Mouse (Mus musculus) spleen, adult 2 months (tissue): ENCODE results near the gene Sphk1. TPM values are rescaled to one million over a fixed set of nuclear protein-coding genes. Genes with fewer than 3 reads are reported as not detected.
"Not testable (repeated sequence)": the region's sequence is repeated elsewhere in the genome, so short reads cannot be mapped to it uniquely, and the experiment has no call there.

Source experiments
- DNase-seq, 2 experiments: peaks; one replicate each; pipeline versions ENCODE4 v3.0.0 to v3.0.0-alpha.2; 2012 to 2021; ENCODE audit warnings: low spot score in 2 of 2, low read depth in 1 of 2
- H3K27ac ChIP-seq: fragments of 200-500 bp; 2 replicates; pipeline ENCODE4 v1.5.1; 2012; ENCODE audit warnings: low read length, inconsistent platforms; ENCODE audit not compliant: insufficient read depth
- H3K27me3 ChIP-seq: fragments of 200-500 bp; 2 replicates; pipeline ENCODE4 v1.6.1; 2012; ENCODE audit warnings: mild to moderate bottlenecking, moderate library complexity, low read length, inconsistent platforms; ENCODE audit not compliant: control insufficient read depth, insufficient read depth
- H3K36me3 ChIP-seq: fragments of 200-500 bp; 2 replicates; pipeline ENCODE4 v1.6.1; 2012; ENCODE audit warnings: mild to moderate bottlenecking, low read length, inconsistent platforms; ENCODE audit not compliant: control insufficient read depth, insufficient read depth
- H3K4me1 ChIP-seq: fragments of 200-500 bp; 2 replicates; pipeline ENCODE4 v1.6.1; 2011; ENCODE audit warnings: inconsistent platforms; ENCODE audit not compliant: control insufficient read depth, insufficient read depth, insufficient read length
- H3K4me3 ChIP-seq: fragments of 200-500 bp; 2 replicates; pipeline ENCODE4 v1.5.1; 2011; ENCODE audit warnings: mild to moderate bottlenecking, inconsistent platforms; ENCODE audit not compliant: insufficient read depth, insufficient read length; ENCODE audit errors: extremely low read depth
- CTCF ChIP-seq: fragments of 200-500 bp; IDR thresholded peaks from 2 replicates; pipeline ENCODE4 v1.5.1; 2011; ENCODE audit warnings: mild to moderate bottlenecking, inconsistent platforms; ENCODE audit not compliant: insufficient read depth, insufficient read length, insufficient replicate concordance; ENCODE audit errors: extremely low read depth
- POLR2A ChIP-seq: fragments of 200-500 bp; IDR thresholded peaks from 2 replicates; pipeline ENCODE4 v1.6.1; 2011; ENCODE audit warnings: low read depth, low read length, inconsistent platforms
- WGBS: fragments of 180-500 bp; shearing (Covaris S2); methylation state at CpG from one replicate; pipeline ENCODE4 v1.1.7; 2018; 5-methylcytosine and 5-hydroxymethylcytosine counted together
- polyA plus RNA-seq: library from polyadenylated mRNA; depleted of rRNA; stranded (reverse); fragments of >200 nt; gene quantifications from 2 replicates; pipeline ENCODE4 v1.2.3, GENCODE M21; 2012

Gene Sphk1
- polyA plus RNA-seq, 1 experiment = 15.5 TPM

DNA sequence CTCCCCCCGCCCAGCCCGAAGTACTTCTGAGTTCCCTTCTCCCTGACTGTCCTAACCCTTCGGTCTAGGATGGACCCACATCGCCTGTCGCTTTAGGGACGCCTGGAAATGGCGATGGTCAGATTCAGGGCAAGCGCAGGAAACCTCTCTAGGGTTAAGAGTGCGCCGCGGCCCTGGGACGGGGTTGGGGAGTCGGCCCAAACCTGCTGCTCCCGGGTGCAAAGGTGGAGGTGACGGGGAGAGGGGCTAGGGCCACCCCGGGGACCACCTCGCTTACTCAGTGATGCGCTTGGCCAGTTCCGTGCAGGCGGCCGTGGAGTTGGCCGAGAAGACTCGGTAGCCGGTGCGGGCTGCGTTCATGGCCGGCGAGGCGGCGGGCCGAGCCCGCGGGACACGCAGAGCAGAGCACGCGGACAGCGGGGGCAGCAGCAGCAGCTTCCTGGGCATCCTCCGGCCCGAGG is 40.9 kb upstream of the Sphk1 start:
- Histone ChIP-seq H3K4me3 (peak overlapping the region; percentile 84), H3K27me3 (no peaks in the 10 kb centered on the region), H3K27ac (peak overlapping the region; percentile 88), H3K4me1 (peaks cover 3% of the 10 kb centered on the region; the same call in 1 of the 2 replicates), H3K36me3 (peaks cover 7% of the 10 kb centered on the region)
- DNase-seq = no peak
- TF ChIP-seq POLR2A = no peak
- no peak for TF ChIP-seq CTCF
- under 1% methylated on average over 39 of the region's 39 CpGs for WGBS

DNA sequence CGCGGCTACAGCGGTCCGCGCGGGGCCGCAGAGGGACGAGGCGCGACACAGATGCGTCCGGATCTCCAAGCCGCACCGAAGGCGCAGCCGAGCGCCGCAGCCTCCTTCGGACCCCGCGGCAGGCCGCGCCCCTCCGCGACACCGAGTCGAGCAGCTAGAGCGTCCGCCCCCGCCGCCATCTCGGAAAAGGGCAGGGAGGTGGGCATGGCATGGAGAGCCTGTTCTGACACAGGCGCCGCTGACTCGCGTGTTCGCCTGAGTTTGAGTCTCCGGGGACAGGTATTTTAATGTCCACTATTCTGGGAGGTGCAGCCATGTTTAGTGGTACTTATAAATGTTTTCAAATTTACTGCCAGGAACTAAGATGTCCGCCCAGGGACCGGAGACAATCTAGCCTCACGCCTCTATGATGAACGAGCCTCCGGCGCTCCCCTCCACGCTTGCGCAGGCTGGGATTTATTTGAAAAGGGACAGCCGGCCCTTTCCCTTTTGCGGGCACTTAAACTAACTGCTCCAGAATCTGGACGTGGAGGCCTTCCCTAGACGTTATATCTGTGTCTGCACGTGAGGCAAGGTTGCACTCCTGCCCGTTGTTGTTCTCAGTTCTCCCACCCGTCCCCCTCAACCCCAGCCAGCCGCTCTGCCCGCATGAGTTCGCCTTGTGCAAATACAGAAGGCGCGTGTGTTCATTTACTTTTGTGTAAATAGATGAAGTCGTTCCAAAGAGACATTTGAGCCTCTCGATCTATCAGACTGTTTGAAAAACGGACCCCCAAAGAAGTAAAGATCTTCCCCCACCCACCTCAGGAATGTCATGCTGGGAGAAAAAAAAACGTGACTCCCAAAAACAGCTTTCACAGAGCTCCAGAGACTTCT is 40.3 kb upstream of the Sphk1 start:
- TF ChIP-seq POLR2A (peak; percentile 75), CTCF (no peak)
- Histone ChIP-seq H3K27ac (peak overlapping the region; percentile 88), H3K36me3 (peaks cover 3% of the 10 kb centered on the region), H3K27me3 (no peaks in the 10 kb centered on the region), H3K4me3 (peak overlapping the region; percentile 84), H3K4me1 (peaks cover 3% of the 10 kb centered on the region; the same call in 1 of the 2 replicates)
- peak; percentile 86 to 87 for DNase-seq
- under 1% methylated on average over 62 of the region's 62 CpGs for WGBS

DNA sequence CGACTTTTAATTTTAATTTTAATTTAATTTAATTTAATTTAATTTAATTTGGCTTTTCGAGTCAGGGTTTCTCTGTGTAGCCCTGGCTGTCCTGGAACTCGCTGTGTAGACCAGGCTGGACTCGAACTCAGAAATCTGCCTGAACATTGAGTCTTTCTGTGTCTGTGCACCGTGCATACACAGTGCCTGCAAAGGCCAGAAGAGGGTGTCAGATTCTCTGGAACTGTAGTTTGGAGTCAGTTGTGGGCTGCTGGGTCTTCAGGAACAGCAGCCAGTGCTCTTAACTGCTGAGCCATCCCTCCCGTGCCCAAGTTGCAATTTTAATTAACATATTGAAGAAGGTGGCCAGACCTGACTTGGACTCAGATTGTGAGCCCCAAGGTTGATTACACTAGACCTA is 39.4 kb upstream of the Sphk1 start:
- DNase-seq = no peak
- Histone ChIP-seq H3K27ac (no peak overlapping the region), H3K4me3 (no peak overlapping the region), H3K4me1 (peaks cover 3% of the 10 kb centered on the region; the same call in 1 of the 2 replicates), H3K36me3 (no peaks in the 10 kb centered on the region), H3K27me3 (no peaks in the 10 kb centered on the region)
- TF ChIP-seq CTCF (no peak), POLR2A (no peak)
- WGBS = 78% methylated on average over 6 of the region's 6 CpGs

- H3K27me3 ChIP-seq, H3K27ac ChIP-seq, H3K36me3 ChIP-seq, DNase-seq, H3K4me3 ChIP-seq, H3K4me1 ChIP-seq: not testable (repeated sequence)
- WGBS = 92% methylated on average over 1 of the region's 1 CpGs
Measured at GRCm38 (mm10) chr11:116492507-116492906, 38.2 kb upstream of the Sphk1 start.

- no peaks in the 10 kb centered on the region for H3K27me3 ChIP-seq
- no peak overlapping the region for H3K4me3 ChIP-seq
- H3K4me1 ChIP-seq = peaks cover 3% of the 10 kb centered on the region; the same call in 1 of the 2 replicates
- no peak for DNase-seq
- no peak overlapping the region for H3K27ac ChIP-seq
- TF ChIP-seq POLR2A = no peak
- TF ChIP-seq CTCF = no peak
- 60% methylated on average over 5 of the region's 5 CpGs for WGBS
- no peaks in the 10 kb centered on the region for H3K36me3 ChIP-seq
Measured at GRCm38 (mm10) chr11:116493191-116493590, 37.5 kb upstream of the Sphk1 start.

- no peak within 1 kb of the TSS; the same call in 1 of the 2 replicates for H3K27ac ChIP-seq
- peaks cover 3% of the 10 kb centered on the region for H3K4me1 ChIP-seq
- DNase-seq = peak; percentile 49 to 58
- no peaks in the 10 kb centered on the region for H3K27me3 ChIP-seq
- H3K36me3 ChIP-seq = no peaks in the 10 kb centered on the region
- H3K4me3 ChIP-seq = no peak within 1 kb of the TSS
- WGBS = 25% methylated on average over 4 of the region's 4 CpGs
- TF ChIP-seq POLR2A = no peak
- TF ChIP-seq CTCF = peak; percentile 71; the same call in 1 of the 2 replicates
Measured at GRCm38 (mm10) chr11:116493795-116494252, 36.9 kb upstream of the Sphk1 start, which contains the start of gene Prpsap1. Prpsap1 (minus strand) TSS chr11:116494202.

GRCm38 (mm10) chr11:116494474-116495174 is 36.1 kb upstream of the Sphk1 start:
- whole genome bisulfite sequencing = 70% methylated on average over 13 of the region's 13 CpGs
- Histone ChIP-seq H3K27ac (no peak overlapping the region; the same call in 1 of the 2 replicates), H3K4me3 (no peak overlapping the region), H3K27me3 (no peaks in the 10 kb centered on the region), H3K36me3 (no peaks in the 10 kb centered on the region), H3K4me1 (no peaks in the 10 kb centered on the region; the same call in 1 of the 2 replicates)
- DNase-seq = no peak
- TF ChIP-seq POLR2A (no peak), CTCF (no peak)
